Mouse (Mus musculus) layer of hippocampus, postnatal 10 days (tissue): Measurements from ENCODE around the gene Utf1. TPM values are rescaled to one million over a fixed set of nuclear protein-coding genes. Genes with fewer than 3 reads are reported as not detected.

Source experiments
- DNase-seq, 2 experiments: peaks; one replicate each; pipeline ENCODE4 v3.0.0; 2021; ENCODE audit warnings: low spot score in 2 of 2
- total RNA-seq, 2 experiments: library from RNA; stranded (reverse); gene quantifications; 2 replicates each; pipeline ENCODE4 v1.2.3; 2021

Gene Utf1
- total RNA-seq, 2 experiments from 2014 or later = not detected

DNA sequence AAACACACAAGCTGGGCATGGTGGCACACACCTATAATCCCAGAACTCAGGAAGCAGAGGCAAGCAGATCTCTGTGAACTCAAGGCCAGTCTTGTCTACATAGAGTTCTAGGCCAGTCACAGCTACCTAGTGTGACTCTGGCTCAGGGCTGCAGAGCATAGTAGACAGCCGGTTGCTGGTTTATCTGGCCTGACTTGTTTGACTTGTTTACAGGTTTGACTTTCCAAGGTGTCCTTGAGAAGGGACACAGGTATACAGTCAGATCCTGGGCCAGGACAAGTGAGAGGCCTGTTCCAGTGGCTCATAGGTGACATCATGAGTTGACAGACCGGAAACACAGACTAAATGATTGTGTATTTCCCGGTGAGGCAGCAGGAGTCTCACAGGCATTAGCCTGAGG is 6.5 kb upstream of the Utf1 start:
- no peak for DNase-seq

DNA sequence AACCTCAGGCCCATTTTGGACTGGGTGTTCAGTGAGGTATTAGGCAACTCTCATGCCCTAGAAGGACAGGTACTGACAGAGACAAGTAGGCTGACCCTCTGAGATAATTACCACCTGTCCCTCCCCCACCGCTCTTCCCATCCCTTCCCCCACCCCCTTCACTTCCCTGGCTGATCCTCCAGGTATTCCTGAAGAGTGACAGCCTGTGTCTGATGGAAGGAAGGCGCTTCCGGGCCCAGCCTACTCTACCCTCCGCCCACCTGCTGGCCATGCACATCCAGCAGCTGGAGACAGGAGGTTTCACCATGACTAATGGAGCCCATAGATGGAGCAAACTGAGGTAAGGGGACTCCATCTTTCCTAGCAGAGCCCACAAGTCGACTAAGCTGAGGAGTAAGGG is 5.8 kb upstream of the Utf1 start:
- no peak for DNase-seq

DNA sequence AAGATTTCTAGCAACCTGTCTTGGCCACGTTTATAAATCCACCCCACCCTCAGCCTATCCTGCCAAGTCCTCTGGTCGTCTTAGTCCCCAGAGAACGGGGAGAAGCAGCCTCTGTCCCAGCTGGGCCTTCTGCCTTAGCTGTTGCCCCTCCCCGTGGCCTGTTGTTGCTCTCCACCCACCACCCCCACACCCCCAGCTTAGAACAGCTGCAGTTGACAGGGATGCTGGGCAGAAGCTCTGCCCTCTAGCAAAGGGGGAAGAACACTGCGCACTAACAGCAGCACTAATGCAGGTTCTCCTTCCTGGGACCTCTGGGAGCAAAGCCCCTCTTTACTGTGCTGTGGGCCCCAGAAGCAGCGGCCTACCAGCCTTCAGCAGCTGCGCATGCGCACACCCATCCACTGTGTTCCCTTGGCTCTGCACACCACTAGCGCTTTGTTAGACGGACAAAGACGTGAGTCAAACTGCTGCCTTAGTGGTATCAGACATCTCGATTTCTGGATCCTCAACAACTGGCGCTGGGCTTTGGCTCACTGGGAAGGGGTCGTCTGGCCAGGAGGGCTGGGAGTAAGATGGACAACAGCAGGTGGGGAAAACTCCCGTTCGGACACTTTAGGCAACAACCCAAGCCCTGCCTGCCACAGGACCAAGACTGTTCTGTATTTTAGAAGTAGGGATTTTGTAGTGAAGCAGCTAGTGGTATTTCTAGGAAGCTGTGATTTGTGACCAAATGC is 2.9 kb upstream of the Utf1 start:
- no peak for DNase-seq

DNA sequence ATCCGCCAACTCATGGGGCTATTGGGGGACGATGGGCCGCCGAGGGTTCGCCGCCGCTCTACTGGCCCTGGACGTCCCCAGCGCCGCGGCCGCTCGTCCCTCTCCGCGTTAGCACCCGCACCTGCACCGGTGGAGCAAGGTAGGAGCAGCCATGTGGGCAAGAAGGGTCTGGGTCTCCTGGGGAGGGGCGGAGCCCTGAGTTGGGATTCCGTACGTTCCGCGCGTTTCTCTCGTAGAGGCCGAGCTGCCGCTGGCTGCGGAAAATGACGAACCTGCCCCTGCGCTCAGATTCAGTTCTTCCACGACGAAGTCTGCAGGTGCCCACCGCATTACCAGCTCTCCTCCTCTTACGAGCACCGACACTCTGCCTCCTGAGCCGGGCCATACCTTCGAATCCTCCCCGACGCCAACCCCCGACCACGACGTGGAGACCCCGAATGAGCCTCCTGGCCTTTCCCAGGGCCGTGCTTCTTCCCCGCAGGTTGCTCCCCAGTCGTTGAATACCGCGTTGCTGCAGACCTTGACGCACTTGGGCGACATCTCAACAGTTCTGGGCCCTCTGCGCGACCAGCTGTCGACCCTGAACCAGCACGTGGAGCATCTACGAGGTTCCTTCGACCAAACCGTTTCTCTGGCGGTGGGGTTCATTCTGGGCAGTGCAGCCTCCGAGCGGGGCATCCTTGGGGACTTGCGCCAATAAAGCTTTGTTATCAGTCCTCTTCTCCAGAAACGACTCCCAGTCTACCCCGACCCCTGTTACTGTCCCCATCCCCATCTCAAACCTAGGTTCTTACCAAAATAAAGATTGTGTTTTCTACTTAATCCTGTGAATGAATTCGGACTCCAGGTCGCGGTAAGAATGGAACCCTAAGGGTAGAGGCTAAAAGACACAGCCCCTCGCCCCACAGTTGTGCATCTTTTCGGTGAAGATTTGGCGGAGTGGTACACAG is 977 bp downstream of the Utf1 start:
- no peak for DNase-seq

DNA sequence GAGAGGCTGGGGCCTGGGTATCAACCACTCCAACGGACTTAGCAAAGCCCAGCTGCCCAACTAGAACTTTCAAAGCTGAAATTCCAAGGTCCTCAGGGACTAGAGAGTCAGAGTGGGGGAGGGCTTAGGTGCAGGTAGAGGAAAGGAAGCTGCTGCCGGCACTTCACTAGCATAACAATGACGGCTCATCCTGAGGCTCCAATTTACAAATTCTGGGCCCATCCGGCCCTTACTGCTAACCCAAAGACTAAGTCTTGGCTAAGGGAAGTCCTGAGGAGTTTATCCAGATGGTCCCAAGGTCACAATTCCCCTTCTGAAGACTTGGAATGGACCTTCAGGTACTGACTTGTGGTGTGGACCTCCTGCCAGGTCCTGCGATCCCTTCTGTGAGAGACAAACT is 1.9 kb downstream of the Utf1 start:
- DNase-seq = no peak

DNA sequence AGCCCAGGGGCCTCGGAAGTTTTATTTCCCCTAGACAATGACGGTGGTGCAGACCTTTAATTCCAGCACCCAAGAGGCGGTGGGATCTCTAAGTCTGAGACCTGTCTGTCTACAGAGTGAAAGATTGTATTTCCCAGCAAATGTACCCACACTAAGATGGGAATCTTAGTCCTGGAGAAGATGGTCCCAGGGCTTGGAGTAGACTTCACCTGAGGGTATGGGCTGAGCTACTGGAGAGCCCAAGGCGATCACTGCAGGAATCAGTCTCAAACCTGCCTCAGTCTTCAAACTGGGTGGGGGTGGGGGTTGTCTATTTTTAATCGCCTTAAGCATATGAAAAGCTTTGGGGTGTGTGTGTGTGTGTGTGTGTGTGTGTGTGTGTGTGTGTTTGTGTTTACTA is 2.4 kb downstream of the Utf1 start:
- no peak for DNase-seq

DNA sequence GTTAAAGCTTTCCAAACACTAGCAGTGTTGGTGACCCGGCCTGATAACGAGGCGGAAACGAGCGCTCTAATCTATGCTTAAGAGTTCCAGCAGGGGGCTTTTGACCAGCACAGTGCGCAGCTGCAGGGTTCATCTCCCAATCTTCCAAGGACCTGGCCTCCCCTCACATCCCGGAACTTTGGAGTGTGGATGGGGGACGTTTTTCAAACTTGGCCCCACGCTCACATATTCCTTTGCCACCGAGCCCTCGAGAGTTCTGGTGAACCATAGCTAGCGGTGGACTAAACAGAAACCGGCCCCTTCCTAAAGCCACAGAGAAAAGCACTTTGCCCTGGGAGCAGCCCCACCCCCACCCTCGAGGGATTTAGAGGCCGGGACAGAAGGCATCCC is 6.3 kb downstream of the Utf1 start:
- peak in 1 of 2 experiments; percentile 11 for DNase-seq

DNA sequence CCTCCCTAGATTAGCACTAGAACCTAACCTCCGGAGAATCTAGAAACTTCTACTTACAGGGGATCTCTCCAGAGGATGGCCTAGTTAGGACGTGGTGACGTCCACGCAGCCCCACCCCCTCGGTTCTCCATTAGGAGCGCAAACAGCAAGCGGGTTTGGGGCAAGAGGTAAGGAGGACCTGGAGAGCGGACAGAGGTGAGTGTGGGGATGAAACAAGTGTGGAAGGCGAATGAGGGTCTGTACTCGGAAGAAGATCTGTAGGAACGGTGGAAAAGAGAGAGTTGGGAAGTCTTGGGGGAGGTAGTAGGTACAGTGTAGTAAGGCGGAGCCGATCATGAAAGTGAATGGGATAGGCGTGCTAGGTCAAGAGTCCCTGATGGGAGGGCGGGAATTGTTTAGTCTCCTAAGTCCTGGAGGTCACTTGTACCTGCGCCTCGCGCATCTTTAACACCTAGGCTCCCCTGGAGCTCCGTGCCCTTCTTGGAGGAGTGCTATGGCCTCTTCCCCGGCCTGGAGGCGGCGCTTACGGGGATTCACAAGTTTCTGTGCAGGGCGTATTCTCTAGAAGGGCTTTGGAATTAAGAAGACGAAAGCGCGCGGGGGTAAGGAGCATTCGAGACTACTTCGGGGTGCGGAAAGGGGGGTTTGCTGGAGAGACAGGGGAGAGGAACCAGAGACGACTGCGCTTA is 6.8 kb downstream of the Utf1 start:
- peak in 1 of 2 experiments; percentile 15 for DNase-seq

DNA sequence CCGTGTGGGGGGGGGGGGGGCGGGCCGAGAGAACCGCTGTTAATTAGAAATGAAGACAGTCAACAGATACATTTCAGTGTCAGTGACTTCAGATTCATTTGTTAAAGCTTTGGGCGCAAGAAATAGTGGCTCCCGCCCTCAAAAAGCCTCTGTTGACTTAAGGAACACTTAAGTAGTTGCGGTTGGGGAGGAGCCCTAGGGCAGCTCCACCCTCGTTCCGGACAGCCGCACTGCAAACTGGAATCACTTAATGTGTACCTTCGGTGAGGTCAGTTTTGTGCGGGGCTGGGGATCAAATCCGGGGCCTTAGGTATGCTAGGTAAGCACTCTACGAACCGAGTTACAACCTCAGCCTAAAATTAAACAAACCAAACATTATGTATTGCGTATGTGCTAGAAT is 7.5 kb downstream of the Utf1 start:
- no peak for DNase-seq

DNA sequence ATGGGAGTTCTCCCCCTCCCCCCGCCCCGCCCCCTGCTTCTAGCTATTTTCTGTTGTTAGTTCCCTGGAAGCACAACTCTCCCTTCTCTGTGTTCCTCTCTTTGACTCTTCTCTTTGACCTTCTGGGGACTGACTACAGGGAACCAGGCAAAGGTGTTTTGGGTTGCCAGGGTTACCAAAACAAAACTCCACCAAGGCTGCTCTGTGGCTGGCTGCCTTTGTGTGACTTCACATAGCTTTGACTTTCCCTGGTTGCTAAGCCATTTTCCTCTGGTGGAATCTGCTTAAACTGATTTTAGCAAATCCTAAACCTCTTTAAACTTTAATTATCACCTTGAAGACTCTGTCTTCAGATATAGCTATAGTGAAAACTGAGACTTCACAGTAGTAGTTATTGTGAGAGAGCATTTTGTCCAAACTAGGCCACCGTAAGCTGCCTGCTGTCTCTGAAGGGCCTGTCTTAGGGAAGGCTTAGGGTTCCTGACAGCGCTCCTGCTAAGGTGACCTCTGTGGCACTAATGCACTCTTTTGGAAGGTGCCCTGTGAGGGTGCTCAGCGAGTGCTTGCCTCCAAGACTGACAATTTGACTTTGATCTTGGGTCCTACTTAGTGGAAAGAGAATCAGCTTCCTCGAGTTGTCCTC is 8.5 kb downstream of the Utf1 start:
- DNase-seq = no peak

DNA sequence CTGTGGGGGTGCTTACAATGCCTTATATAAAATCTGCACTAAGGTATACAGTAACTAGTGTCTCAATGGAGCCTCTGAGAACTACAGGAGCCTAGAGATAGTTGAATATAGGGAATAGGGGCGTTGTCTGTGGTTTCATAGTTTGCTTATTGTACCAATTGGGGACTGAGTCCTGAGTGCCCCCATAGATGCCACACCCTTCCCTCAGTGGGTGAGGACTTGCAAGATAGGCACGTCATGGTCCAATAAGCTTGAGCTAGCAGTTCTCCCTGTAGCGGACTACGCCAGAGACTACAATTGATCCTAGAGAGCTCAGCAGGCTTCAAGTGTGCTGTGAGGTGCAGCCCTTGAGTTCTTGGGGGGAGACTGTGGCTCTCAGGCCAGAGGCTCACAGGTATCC is 11.9 kb downstream of the Utf1 start:
- no peak for DNase-seq

DNA sequence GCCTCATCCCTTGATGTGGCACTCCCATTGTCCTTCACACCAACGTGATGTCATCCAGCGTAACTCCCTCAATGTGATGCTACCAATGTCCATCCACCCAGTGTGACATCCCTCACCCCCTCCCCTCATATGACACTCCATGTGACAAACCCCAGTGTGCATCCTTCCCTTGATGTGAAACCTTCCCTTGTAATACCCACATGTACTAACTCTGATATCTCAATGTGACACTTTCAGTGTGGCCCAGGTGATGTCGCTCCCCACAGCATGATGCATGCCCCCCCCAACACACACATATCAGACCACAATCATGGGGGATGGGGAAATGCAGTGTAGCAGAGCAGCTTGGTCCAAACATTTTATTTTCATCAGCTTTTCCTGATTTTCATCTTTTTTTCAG is 13.1 kb downstream of the Utf1 start:
- DNase-seq = no peak

DNA sequence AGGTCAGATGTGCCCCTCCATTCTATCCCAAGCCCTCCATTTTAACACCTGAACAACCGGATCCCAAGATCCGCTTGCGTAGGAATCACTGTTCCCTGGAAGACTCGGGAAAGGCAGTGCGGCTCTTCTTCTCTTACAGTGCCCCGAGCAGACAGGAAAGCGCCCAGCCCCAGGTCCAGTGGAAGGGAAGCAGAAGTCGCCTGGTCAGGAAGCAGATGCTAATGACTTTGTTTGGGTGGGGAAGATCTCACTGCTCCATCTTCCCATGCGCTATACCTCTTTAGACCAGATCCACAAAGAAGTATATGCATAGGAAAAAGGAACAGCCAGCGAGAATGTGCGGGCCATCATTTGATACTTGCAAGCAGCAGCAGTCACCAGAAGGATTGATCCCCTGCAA is 13.8 kb downstream of the Utf1 start:
- no peak for DNase-seq

DNA sequence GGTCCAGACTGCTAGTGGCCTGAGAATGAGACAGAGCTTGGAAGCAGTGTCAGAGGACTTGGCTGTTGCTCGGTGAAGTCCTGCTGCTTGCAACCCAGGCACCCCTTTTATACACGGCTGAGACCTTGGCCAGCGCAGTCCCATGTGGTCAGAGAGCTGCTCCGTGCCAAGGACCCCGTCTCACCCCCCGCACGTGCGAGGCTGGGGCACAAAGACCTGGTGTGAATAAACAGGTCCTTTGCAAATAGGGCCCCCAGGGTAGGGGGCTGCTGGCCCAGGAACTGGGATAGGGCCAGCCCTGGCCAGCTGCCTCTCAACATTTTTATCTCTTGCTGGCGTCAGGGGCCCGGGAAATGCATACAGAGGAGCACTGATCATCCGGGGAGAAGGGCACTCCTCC is 14.4 kb downstream of the Utf1 start:
- DNase-seq = peak in 1 of 2 experiments; percentile 14

DNA sequence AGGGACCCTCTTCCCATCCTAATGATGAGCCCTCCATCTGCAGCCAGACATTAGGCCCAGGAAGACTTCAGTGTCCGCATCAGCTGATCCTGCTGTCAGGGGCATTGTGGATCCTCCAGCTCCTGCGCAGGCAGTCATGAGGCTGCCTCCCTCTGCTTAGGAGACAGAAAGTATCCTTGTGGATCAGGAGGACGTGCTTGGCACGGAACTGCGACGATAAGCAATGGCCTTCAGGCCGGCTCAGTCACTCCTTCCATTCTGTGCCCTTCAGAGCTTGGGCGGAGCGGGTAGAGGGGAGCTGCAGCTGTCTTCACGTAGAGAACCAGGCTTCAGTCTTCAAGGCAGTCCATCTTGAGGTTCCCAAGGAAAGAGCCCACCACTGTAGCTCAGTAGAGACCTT is 17.6 kb downstream of the Utf1 start:
- DNase-seq = no peak

DNA sequence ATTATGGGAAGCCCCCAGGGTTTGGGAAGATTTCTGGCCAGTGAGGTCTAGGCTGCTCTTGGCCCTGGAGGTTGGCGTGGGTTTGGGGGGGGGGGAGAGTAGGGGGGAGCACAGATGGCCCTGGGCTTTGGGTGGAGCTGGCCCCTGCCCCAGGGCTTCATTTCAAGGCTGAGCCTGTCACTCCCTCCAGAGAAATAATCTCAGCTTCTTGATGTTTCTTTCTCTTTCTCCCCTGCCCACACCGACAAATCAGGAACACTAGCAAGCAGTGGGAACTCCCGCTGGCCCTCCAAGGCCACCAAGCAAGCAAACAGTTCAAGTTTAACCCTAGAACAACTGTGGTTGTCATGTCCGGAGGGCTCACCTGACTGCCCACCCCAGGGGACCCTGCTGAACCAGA is 20.2 kb downstream of the Utf1 start:
- no peak for DNase-seq

DNA sequence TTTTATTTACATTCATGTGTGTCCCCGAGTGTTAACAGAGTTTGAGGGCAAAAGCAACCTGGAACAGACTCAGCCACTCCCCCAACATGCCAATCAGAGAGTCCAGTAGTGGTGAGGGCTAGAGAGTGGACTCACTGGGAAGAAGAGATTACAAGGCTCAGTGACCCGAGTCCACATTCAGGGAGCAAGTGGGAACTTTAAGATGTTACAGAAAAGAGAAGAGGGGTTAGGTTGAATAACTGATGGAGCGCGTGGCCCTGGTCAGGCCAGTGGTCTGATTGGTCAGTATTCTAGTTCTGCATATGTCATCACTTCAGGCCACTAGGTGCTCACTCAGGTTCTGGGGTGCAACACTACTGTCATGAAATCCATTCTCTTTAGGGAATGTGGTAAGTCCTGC is 23.6 kb downstream of the Utf1 start:
- no peak for DNase-seq

DNA sequence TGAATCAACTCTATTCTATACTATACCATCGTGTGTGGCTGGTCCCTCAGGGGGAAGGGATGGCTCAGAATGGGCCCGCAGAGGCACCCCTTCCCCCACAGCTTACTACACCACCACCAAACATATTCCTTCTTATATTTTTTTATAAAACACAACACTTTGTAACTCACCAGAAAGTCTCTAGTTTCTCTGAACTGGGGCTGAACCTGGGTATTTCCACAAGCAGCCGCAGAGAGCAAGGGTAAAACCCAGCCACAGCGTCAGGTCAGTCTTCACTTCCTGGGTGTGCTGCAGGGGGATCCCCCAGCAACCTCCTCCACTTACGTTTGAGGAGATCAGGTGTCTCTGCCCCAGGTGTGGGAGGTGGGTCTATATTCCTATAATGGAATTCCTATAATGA is 24.8 kb downstream of the Utf1 start:
- no peak for DNase-seq

DNA sequence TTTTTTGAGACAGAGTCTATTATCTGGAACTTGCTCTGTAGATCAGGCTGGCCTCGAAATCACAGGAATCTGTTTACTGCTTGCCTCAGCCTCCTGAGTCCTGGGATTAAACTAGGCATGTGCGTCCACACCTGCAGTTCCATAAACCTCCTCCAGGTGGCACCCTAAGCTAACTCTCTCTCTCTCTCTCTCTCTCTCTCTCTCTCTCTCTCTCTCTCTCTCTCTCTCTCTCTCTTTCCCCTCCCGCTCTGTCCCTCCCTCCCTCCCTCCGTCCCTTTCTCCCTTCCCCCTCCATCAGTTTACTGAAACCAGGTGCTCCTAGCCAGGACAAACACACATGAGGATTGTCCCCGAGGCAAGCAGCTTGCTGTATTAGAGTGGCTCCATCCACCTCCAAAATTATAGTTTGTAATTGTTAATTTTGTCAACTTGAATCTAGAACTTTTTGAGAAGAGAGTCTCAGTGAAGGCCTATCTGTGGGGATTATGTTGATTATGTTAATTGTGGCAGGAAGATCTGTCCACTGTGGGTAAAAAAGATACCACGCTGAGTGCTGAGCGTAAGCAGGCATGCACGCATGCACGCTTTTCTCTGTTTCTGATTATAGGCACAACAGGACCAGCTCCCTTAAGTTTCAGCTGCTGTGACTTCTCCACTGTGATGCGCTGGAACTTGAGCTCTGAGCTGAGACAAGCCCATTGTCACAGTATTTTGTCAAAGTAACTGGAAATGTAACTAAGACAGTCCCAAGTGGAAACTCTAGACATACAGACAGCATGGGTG is 25.9 kb downstream of the Utf1 start:
- DNase-seq = peak; percentile 93 to 94

DNA sequence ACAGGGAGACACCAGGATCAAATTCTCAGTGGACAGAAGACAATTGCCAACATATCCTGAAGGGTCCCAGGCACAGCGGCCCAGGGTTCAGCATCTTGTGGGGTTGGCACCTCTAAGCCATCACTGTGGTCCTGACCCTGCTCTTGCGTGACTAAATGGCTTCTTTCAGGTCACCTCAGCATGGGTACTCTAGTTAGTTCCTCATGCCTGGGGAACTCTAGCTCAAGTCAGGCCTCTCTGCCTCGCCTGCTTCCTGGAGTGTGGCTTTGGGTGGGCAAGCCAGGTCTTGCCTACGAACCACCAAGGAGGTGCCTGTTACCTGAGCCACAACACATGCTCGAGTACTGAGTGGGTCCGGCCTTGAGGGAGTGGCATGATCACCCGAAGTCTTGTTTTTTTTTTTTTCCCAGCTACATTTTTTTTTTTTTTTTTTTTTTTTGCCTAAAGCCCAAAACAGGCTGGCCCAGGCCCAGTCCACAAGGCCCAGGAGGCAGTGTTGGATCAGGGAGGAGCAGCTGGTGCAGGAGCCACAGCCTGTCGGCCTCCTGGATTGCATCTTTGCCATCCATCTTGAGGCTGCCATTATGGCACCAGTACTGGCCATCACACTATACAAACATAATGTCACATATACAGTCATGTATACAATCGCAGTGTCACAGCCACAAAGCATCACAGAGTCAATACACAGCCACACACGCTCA is 26.8 kb downstream of the Utf1 start:
- no peak for DNase-seq
